Mouse (Mus musculus) layer of hippocampus, adult 9-11 months (tissue): ENCODE data around the gene Mettl1.

Experiments used
- DNase-seq: peaks from one replicate; pipeline ENCODE4 v3.0.0; 2022

Gene Mettl1

GRCm38 (mm10) chr10:127090560-127091411, 49.6 kb downstream of the Mettl1 start:
- no peak for DNase-seq

- no peak for DNase-seq
Observed at GRCm38 (mm10) chr10:127091507-127092396, 50.5 kb downstream of the Mettl1 start.

- DNase-seq, result no peak
Observed at GRCm38 (mm10) chr10:127092742-127093141, 51.5 kb downstream of the Mettl1 start.

- DNase-seq, result no peak
Observed at GRCm38 (mm10) chr10:127094382-127094802, 53.2 kb downstream of the Mettl1 start.
